Mouse (Mus musculus) cerebellum, adult 2 months (tissue): ENCODE data around the gene Thegl.

Experiments
- CTCF ChIP-seq: fragments of 200-500 bp; IDR thresholded peaks from 2 replicates; pipeline ENCODE4 v1.5.1; 2011; ENCODE audit warnings: low read depth, mild to moderate bottlenecking, control low read depth, low read length, moderate library complexity, borderline replicate concordance; ENCODE audit not compliant: insufficient read depth
- POLR2A ChIP-seq: fragments of 200-500 bp; IDR thresholded peaks from 2 replicates; pipeline ENCODE4 v1.6.1; 2011; ENCODE audit warnings: low read length, control low read depth, borderline replicate concordance; ENCODE audit not compliant: insufficient read depth

DNA sequence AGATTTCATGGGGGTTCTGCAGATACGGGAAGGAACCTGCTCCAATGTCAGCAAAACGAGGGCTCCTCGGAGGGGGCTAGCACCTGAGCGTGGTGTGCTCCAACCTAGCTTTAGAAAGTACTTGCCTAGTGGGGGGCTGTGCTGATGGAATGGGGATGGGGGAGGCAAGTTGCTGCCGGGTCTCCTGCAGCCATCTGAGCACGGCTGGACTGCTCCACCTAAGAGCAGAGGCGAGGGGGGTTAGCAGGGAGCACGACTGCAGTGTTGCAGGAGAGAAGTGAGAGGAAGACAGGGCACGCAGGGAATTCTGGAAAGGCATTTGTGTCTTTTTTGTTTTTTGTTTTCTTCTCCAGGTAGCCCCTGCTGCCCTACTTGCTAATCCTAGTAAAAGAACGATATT is 44.5 kb downstream of the Thegl start:
- TF ChIP-seq CTCF (no peak), POLR2A (no peak)
